Mouse (Mus musculus) embryonic fibroblast, embryonic 13.5 days (primary cell): ENCODE measurements around the gene Mbnl2.

ENCODE experiments used
- CTCF ChIP-seq: IDR thresholded peaks from 2 replicates; pipeline ENCODE4 v1.5.1; 2011; ENCODE audit warnings: mild to moderate bottlenecking, control low read depth, low read length, moderate library complexity, borderline replicate concordance; ENCODE audit not compliant: insufficient read depth
- POLR2A ChIP-seq: IDR thresholded peaks from 2 replicates; pipeline ENCODE4 v1.6.1; 2011; ENCODE audit warnings: low read depth, mild to moderate bottlenecking, control low read depth, low read length, moderate library complexity

- TF ChIP-seq CTCF (no peak), POLR2A (no peak)
These were observed 63.2 kb downstream of the Mbnl2 start for GRCm38 (mm10) chr14:120338706-120339105.
